ENCODE assay signal across 19 mouse cellular contexts in genomic region chr3:121126476-121126875, GRCm38 (mm10).
"Had no signal": no experiment of that assay in that cellular context is flagged by ENCODE, and none has a peak within 500 bp of the region (broad histone marks: within the 10 kb centered on the region; RNA-seq: fewer than 3 reads in every experiment).

No protein-coding gene starts in this region.

- H3K36me3 ChIP-seq: kidney, embryonic 15.5 days; limb, embryonic 10.5 days; limb, embryonic 13.5 days; liver, embryonic 12.5 days; liver, embryonic 15.5 days; lung, embryonic 15.5 days; neural tube, embryonic 12.5 days; neural tube, embryonic 15.5 days had no signal

- H3K4me2 ChIP-seq: kidney, embryonic 15.5 days; limb, embryonic 13.5 days; liver, embryonic 12.5 days; liver, embryonic 15.5 days; lung, embryonic 15.5 days; midbrain, embryonic 11.5 days; neural tube, embryonic 12.5 days; neural tube, embryonic 15.5 days had no signal

- H3K4me3 ChIP-seq: kidney, embryonic 15.5 days; limb, embryonic 10.5 days; limb, embryonic 13.5 days; liver, embryonic 12.5 days; liver, embryonic 15.5 days; lung, embryonic 15.5 days; neural tube, embryonic 12.5 days; neural tube, embryonic 15.5 days had no signal

- H3K27me3 ChIP-seq: kidney, embryonic 15.5 days; limb, embryonic 13.5 days; liver, embryonic 12.5 days; liver, embryonic 15.5 days; lung, embryonic 15.5 days; neural tube, embryonic 12.5 days; neural tube, embryonic 15.5 days had no signal

- DNase-seq: kidney, adult 8-10 months; kidney, postnatal 10 days; kidney, postnatal 36 days; liver; lung, adult 18-20 months; lung, postnatal 10 days; lung, postnatal 4 days; midbrain, embryonic 14.5 days; thymus, adult 18-20 months; thymus, postnatal 36 days had no signal
